Mouse (Mus musculus) CH12F3 (cell line): ENCODE measurements around the gene Bhlhe23.

Experiments
- in situ Hi-C: fragments of 300-500 bp; cut with MboI; formaldehyde crosslinking; loops from 2 replicates; pipeline ENCODE4 v1.14.3; 2020; ENCODE audit warnings: low sequenced_read_pairs

The Bhlhe23 gene

GRCm38 (mm10) chr2:180775641-180776040 is 1.1 kb downstream of the Bhlhe23 start:
- in situ Hi-C loops: no loop called here

- in situ Hi-C loops: no loop called here
Measured at GRCm38 (mm10) chr2:180775223-180775622, 1.5 kb downstream of the Bhlhe23 start.

- in situ Hi-C loops: no loop called here
Measured at GRCm38 (mm10) chr2:180765713-180766112, 11.0 kb downstream of the Bhlhe23 start.

- in situ Hi-C loops: no loop called here
Measured at GRCm38 (mm10) chr2:180764986-180765385, 11.7 kb downstream of the Bhlhe23 start.

- in situ Hi-C loops: no loop called here
Measured at GRCm38 (mm10) chr2:180758513-180759263, 18.0 kb downstream of the Bhlhe23 start.

GRCm38 (mm10) chr2:180756786-180757185 is 19.9 kb downstream of the Bhlhe23 start:
- in situ Hi-C loops: no loop called here

GRCm38 (mm10) chr2:180755896-180756295 is 20.8 kb downstream of the Bhlhe23 start:
- in situ Hi-C loops: no loop called here

- in situ Hi-C loops: no loop called here
Measured at GRCm38 (mm10) chr2:180754976-180755688, 21.6 kb downstream of the Bhlhe23 start.

- in situ Hi-C loops: no loop called here
Measured at GRCm38 (mm10) chr2:180748904-180749303, 27.8 kb downstream of the Bhlhe23 start.

- in situ Hi-C loops: no loop called here
Measured at GRCm38 (mm10) chr2:180746569-180747192, 30.0 kb downstream of the Bhlhe23 start.

- in situ Hi-C loops: no loop called here
Measured at GRCm38 (mm10) chr2:180745248-180745927, 31.3 kb downstream of the Bhlhe23 start.

GRCm38 (mm10) chr2:180743321-180743720 is 33.4 kb downstream of the Bhlhe23 start:
- in situ Hi-C loops: no loop called here

GRCm38 (mm10) chr2:180742820-180743219 is 33.9 kb downstream of the Bhlhe23 start:
- in situ Hi-C loops: no loop called here

GRCm38 (mm10) chr2:180741421-180741820 is 35.3 kb downstream of the Bhlhe23 start:
- in situ Hi-C loops: no loop called here

- in situ Hi-C loops: no loop called here
Measured at GRCm38 (mm10) chr2:180740349-180740748, 36.4 kb downstream of the Bhlhe23 start.

- in situ Hi-C loops: no loop called here
Measured at GRCm38 (mm10) chr2:180737984-180738383, 38.7 kb downstream of the Bhlhe23 start.

GRCm38 (mm10) chr2:180735232-180735631 is 41.5 kb downstream of the Bhlhe23 start:
- in situ Hi-C loops: no loop called here

- in situ Hi-C loops: no loop called here
Measured at GRCm38 (mm10) chr2:180731984-180732383, 44.7 kb downstream of the Bhlhe23 start.

- in situ Hi-C loops: no loop called here
Measured at GRCm38 (mm10) chr2:180731036-180731435, 45.7 kb downstream of the Bhlhe23 start.

GRCm38 (mm10) chr2:180727613-180728021 is 49.1 kb downstream of the Bhlhe23 start:
- in situ Hi-C loops: no loop called here
